Mouse (Mus musculus) T-helper 17 cell (primary cell): Measurements from ENCODE around the gene Cox4i1.

Experiments used
- in situ Hi-C, 2 experiments: fragments of 300-600 bp; cut with MboI, MseI; formaldehyde crosslinking; loops; 1 replicate in 1 of 2; 2 replicates in 1 of 2; pipeline ENCODE4 v1.15.1; 2025; ENCODE audit warnings: high pct_unique_total_duplicates in 2 of 2

Cox4i1 gene

GRCm38 (mm10) chr8:120667561-120668373 is at the start of gene Cox4i1, which contains the start of gene Gm27021:
TSS of gene Cox4i1 (plus strand) at chr8:120668222.
TSS of gene Gm27021 (minus strand) at chr8:120668079.
- in situ Hi-C loops = loop anchor here in 1 of 2 experiments (25.0 kb wide), 1 partner anchor 920 kb away; the partner anchor contains the start of genes Fbxo31 and Map1lc3b

DNA sequence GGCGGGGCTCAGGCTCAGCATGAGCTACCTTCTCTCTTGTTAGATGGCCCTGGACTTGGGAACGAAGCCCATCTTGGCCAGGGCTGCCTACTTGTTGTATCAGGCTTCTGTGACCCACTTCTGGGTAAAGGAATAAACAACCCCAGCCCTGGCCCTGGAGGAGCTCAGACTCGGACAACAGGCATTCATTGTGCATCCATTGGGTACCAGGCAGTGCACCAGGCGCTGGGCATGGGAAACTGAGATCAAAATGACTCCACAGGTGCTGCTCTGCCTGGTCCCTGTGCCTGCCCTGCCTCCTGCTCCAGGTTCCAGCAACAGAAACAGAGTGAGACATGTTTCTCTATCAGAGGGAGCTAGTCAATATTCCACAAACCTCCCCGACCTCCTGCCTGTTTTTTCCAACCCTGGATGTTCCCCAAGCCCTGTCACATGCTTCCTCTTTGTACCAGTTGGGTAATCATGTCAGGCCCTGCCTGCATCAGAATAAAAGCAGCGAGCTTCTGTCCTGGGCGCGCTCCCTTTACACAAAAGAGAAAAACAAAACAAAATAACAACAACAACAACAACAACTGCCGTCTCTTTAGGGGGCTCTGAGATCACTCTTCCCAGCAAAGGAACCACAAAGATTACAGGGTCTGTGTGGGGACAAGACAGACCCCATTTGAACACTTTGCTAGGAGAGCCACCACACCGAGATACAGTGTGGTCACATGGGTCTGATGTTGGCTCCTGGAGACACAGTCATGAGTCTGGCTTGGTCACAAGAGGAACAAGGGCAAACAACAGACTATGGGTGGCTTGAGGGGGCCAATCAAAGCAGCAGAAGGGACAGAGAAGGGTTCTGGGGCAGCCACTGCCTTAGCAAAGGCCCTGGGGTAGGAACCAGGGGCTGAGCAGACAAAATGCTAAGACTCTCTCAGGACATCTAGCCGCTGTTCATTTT is 48.5 kb upstream of the Cox4i1 start:
- in situ Hi-C loops = no loop called here

- in situ Hi-C loops = no loop called here
These were observed 47.6 kb upstream of the Cox4i1 start for GRCm38 (mm10) chr8:120620441-120620840.

GRCm38 (mm10) chr8:120622161-120622560 is 45.9 kb upstream of the Cox4i1 start:
- in situ Hi-C loops = no loop called here

DNA sequence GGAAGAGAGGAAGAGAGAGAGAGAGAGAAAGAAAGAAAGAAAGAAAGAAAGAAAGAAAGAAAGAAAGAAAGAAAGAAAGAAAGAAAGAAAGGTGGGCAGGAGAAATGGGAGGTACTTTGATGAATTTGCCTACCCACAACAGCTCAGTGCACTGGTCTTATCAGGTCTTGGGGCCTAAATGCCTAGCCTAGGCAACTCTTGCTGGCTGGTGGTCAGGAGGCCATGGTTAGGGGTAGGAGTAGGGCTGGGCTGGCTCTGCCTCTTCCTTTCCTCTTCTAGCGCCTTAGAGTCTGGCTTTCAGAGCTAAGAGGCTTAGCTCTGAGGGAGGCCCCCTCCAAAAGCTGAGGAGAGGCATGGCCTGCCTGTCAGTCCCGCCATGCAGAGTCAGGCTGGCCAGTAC is 44.4 kb upstream of the Cox4i1 start:
- in situ Hi-C loops = no loop called here

DNA sequence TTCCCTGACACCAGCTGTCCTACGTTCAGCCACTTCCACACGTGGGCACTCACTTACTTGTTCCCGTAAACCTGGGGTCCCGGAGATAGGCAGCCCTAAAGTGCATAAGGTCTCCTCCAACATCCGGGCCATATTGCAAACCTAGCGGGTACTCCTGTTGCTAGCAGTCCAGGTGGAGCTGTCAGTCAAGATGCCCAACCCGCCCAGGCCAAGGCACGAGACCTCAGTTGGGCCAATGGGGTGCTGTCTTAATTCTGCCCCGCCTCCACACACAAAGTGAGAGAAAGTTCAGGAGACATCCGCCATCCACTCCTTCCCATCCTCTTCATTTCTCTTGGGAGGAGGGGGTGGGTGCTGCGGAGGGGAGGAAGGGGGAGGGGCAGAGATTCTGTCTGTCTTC is 41.6 kb upstream of the Cox4i1 start:
- in situ Hi-C loops = loop anchor here in 1 of 2 experiments (25.0 kb wide), 1 partner anchor 461 kb away; the partner anchor contains the start of gene Foxf1

DNA sequence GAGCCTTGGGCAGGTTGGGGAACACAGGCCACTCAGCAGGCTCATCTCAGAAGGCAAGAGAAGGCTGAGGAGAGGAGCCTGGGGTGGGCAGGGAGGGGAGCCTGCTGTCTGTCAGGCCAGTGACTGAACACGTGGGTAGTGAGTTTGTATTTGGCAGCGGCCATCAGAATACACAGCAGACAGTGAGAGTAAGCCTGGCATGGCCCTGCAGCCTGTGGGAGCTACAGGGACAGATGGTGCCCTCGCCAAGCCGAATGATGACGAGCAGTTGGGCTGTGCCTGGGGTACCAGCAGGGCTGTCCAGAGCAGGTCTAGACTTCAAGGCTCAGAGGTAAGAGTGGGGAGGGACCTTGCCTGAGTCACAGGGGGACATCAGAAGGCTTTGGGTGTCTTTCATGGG is 40.7 kb upstream of the Cox4i1 start:
- in situ Hi-C loops = loop anchor here in 1 of 2 experiments (25.0 kb wide), 1 partner anchor 460 kb away; the partner anchor contains the start of gene Foxf1

GRCm38 (mm10) chr8:120630031-120630430 is 38.0 kb upstream of the Cox4i1 start:
- in situ Hi-C loops = loop anchor here in 1 of 2 experiments (25.0 kb wide), 1 partner anchor 457 kb away; the partner anchor contains the start of gene Foxf1

GRCm38 (mm10) chr8:120630848-120631247 is 37.2 kb upstream of the Cox4i1 start:
- in situ Hi-C loops = loop anchor here in 1 of 2 experiments (25.0 kb wide), 1 partner anchor 456 kb away; the partner anchor contains the start of gene Foxf1

GRCm38 (mm10) chr8:120631441-120632375 is 36.3 kb upstream of the Cox4i1 start:
- in situ Hi-C loops = loop anchor here in 1 of 2 experiments (25.0 kb wide), 1 partner anchor 456 kb away; the partner anchor contains the start of gene Foxf1

DNA sequence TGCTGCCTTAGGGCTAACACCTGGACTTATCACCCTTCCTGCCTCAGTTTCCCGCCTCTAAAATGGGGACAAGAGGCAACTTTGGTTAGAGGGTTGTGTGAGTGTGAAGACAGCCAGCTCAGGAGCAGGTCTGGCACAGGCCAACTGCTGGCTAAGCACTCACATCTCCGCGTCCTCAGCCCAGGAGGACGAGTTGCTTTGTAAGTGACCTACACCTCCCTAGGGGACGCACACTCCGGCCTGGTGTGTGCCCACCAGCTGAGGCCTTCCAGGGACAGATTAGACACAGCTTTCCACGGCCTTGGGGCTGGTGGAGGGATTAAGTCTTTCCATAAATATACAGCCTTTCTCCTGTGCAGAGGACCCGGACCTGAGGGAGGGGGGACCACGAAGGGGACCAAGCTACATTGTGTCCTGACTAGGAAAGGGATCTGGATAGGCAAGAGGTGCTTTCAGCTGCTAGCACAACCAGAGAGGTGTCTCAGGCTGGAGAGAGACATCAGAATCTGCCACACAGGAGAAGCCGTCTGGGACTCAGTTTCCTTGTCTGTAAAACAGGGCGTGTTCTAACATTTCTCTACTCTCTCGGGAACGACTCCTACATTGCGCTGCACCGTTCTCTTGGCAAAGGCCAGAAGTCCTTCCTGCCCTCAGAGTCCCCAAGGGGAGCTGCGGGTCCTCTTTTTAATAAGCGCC is 34.9 kb upstream of the Cox4i1 start:
- in situ Hi-C loops = loop anchor here in 1 of 2 experiments (25.0 kb wide), 1 partner anchor 454 kb away; the partner anchor contains the start of gene Foxf1

DNA sequence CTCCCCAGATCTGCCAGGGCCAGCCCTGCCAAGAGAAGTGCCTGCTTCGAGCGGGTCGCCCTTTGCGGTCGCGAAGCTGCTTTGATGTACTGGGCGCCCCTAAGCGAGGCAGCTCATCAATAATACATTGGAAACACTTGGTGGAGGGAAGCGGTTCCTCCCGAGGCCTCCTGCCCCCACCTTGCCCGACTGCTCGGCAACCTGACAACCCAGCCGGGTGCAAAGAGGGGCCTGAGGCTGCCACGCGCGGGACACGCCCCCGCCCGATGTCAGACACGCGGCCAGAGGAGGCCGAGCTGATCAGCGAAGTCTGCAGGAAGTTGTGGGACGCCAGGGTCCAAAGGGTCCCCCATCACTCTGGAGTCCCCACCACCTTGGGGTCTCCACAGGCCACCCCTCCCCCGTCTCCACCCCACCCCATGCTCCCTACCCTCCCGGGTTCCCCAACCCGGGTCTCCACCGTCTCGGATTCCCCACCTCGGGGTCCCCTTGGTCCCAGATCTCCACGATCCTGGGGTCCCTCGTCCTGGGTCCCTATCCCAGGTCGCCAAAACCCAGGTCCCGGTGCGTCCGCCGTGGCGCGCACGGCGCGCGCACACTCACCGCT is 34.3 kb upstream of the Cox4i1 start:
- in situ Hi-C loops = loop anchor here in 1 of 2 experiments (25.0 kb wide), 1 partner anchor 454 kb away; the partner anchor contains the start of gene Foxf1

DNA sequence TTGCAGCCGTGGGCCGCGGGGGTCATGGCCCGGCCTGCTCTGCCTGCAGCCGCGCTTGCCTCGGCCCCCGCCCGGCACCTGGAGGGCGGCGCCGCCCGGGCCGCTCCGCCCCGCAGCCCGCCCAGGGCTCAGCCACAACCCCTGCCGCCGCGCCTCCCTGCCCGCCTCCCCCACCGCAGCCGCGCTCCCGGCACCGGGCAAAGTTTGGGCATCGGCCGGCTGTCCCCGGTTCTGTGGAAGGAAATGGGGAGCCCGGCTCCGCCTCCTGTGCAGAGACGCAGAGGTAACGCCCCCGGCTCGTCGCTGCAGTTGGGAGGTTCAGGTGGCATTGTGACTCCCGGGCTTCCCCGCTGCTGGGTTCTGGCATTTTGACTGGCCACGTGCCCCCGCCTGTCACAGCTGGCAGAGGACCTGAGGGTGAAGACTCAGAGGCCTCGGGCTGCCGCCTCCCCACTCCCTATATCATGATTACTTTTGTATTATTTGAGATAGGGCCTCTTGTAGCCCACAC is 33.6 kb upstream of the Cox4i1 start:
- in situ Hi-C loops = loop anchor here in 1 of 2 experiments (25.0 kb wide), 1 partner anchor 453 kb away; the partner anchor contains the start of gene Foxf1

- in situ Hi-C loops = loop anchor here in 1 of 2 experiments (25.0 kb wide), 1 partner anchor 446 kb away; the partner anchor contains the start of gene Foxf1
These were observed 26.8 kb upstream of the Cox4i1 start for GRCm38 (mm10) chr8:120641245-120641644.

DNA sequence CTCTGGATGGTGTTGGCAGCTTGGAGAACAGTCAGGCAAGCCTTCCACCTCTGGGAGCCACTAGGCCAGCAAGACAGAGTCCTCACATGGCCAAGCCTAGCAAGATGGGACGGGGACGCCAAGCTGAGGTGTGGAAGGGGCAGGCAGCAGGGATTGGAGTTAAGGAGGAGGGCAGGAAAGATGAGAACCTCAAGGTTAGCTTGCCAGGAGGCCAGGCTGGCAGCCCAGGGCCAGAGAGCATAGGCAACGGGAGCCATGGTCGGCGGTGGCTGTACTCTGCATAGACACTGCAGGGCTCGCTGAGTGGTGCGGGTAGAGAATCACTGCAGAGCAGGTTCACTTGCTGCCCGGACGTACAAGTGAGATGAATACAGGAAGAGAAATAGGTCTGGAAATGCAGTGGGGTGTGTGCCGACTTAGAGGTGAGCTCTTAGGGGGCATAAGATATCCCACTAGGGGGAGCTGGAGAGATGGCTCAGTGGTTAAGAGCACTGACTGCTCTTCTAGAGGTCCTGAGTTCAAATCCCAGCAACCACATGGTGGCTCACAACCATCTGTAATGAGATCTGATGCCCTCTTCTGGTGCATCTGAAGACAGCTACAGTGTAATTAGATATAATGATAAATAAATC is 25.9 kb upstream of the Cox4i1 start:
- in situ Hi-C loops = loop anchor here in 1 of 2 experiments (25.0 kb wide), 1 partner anchor 445 kb away; the partner anchor contains the start of gene Foxf1

- in situ Hi-C loops = loop anchor here in 1 of 2 experiments (25.0 kb wide), 1 partner anchor 443 kb away; the partner anchor contains the start of gene Foxf1
These were observed 23.4 kb upstream of the Cox4i1 start for GRCm38 (mm10) chr8:120644663-120645062.

DNA sequence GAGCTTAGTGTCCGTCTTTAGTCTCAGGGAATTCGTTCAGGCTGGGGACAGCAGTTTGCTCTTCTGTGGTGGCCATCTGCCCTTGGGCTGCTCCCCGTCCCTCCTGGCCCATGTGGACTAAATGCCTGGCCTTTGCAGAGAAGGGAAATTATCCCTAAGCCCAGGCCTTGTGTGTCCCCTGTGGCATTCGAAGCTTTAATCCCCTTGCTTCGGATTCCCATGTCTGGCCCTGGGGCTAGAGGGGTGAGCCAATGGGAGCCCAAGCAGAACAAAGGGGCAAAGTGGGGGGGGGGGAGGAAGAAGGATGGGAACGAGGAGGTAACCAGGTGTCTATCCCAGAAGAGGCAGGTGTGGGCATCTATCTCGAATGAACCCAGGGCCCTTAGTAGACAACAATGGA is 20.5 kb upstream of the Cox4i1 start, which contains the start of gene 1190005I06Rik:
Gene 1190005I06Rik, minus strand, starts transcription at position 101 of the 400 bp plus-strand sequence.
- in situ Hi-C loops = loop anchor here in 1 of 2 experiments (25.0 kb wide), 1 partner anchor 440 kb away; the partner anchor contains the start of gene Foxf1
